Mouse (Mus musculus) C2C12 (cell line): ENCODE results near the gene Nomo1.
A peak's percentile ranks its signal among the peaks of the same experiment; 100 is the strongest.

Experiments
- CTCF ChIP-seq: IDR thresholded peaks from one replicate; pipeline ENCODE4 v1.5.1; 2011; ENCODE audit not compliant: control insufficient read depth, insufficient read depth, insufficient read length
- USF1 ChIP-seq: IDR thresholded peaks from one replicate; pipeline ENCODE4 v1.6.1; 2011; ENCODE audit warnings: low read depth, mild to moderate bottlenecking, control low read depth, moderate library complexity

DNA sequence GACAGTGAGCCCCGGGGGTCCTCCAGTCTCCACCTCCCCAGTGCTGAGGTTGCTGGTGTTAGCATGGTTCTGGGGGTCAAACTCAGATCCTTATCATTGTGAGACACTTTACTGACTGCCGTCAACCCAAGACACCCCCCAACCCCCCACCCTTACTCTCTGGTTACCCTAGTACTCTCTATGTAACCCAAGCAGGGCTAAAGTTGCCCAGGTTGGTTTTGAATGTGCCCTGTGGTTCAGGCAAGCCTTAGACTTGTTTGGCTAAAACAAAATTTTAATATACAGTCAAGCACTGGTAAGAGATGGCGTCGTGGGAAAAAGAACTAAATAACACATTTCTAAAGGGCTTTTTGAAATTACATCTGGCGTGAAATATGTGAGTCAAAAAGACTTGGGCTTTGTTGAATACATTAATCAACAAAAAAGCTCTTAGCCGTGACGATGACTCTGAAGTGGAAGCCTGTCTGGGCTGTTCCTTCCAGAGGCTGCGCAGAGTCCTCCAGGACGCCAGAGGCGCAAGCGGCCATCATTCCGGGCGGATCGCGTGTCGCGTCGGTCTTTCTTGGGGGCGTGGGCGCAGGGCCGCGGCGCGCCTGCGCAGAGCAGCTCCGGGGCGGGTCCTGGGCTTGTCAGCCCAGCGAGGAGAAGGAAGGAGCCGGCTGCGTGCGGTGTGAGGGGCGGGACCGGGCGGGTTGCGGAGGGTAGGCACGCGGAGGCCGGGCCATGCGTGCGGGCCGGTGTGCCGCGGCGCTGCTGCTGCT lies at the start of gene Nomo1:
- TF ChIP-seq CTCF (peak; percentile 93), USF1 (no peak)
